Mouse (Mus musculus) bone marrow macrophage, adult 2 months (primary cell): Measurements from ENCODE around the gene Olfr322.

ENCODE experiments used
- CTCF ChIP-seq: IDR thresholded peaks from 2 replicates; pipeline ENCODE4 v1.5.1; 2012; ENCODE audit warnings: low read depth, mild to moderate bottlenecking, low read length, moderate library complexity
- POLR2A ChIP-seq: IDR thresholded peaks from 2 replicates; pipeline ENCODE4 v1.6.1; 2012; ENCODE audit warnings: mild to moderate bottlenecking, low read depth, low read length, borderline replicate concordance

GRCm38 (mm10) chr11:58658596-58658995 lies at the start of gene Olfr322:
- TF ChIP-seq CTCF (no peak), POLR2A (no peak)
